Mouse (Mus musculus) embryonic fibroblast, embryonic 13.5 days (primary cell): Measurements from ENCODE around the gene Cldn15.

Source experiments
- CTCF ChIP-seq: IDR thresholded peaks from 2 replicates; pipeline ENCODE4 v1.5.1; 2011; ENCODE audit warnings: mild to moderate bottlenecking, control low read depth, low read length, moderate library complexity, borderline replicate concordance; ENCODE audit not compliant: insufficient read depth
- POLR2A ChIP-seq: IDR thresholded peaks from 2 replicates; pipeline ENCODE4 v1.6.1; 2011; ENCODE audit warnings: low read depth, mild to moderate bottlenecking, control low read depth, low read length, moderate library complexity

- TF ChIP-seq CTCF (no peak), POLR2A (no peak)
Observed at GRCm38 (mm10) chr5:136935905-136936695, 30.3 kb upstream of the Cldn15 start.
